Mouse (Mus musculus): ENCODE data around the gene Cbarp. TPM values are rescaled to one million over a fixed set of nuclear protein-coding genes. Genes with fewer than 3 reads are reported as not detected.

Gene Cbarp
- polyA plus RNA-seq, 1 experiment from 2014 or later: 2.5 TPM

DNA sequence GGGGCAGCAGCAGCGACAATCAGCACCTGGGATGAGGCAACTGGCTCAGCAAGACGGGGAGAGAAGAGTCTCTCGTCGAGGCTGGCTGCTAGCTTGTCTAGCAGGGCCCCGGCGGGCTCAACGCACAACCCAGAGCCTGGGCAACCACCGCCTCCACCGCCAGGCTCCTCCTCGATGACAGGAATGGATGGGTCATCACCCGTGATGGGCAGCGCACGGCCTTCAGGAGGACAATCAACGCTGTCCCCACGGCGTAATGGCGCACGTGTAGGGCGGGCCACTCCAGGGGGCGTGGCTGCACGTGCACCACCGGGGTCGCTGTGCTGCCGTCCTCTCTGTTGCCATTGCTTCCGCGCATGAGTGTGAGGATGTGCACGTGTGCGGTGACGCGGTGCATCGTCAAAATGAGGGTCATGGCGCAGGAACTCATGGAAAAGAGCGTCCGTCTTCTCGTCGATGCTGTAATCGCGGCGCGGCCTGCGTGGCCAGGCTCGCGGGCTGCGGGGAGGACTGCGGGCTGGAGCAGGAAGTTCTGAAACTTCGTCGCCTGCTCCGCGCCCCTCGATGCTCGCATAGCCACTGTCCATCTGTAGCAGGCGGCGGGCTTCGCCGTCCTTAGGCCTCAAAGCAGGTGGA is 9.2 kb downstream of the Cbarp start:
- Histone ChIP-seq H3K4me1 (ENCODE audit: control insufficient read depth, insufficient read depth, low read length) (peaks cover 19% of the 10 kb centered on the region), H3K4me2 (ENCODE audit: low read depth, low read length) (no peak overlapping the region), H3K27me3 (ENCODE audit: control insufficient read depth, insufficient read depth, low read length) (no peaks in the 10 kb centered on the region), H3K36me3 (ENCODE audit: control insufficient read depth, insufficient read depth) (peaks cover 39% of the 10 kb centered on the region), H3K9me3 (replicated peaks; ENCODE audit: control insufficient read depth, low read length) (0 out of 2 replicates have a peak, but pooled peaks cover 3% of the 10 kb centered on the region), H3K27ac (ENCODE audit: low read length) (no peak overlapping the region), H3K9ac (ENCODE audit: low read length) (no peak overlapping the region), H3K4me3 (ENCODE audit: low read length) (no peak overlapping the region)
- 27% methylated on average over 55 of the region's 55 CpGs for WGBS
- ATAC-seq (replicated peaks; ENCODE audit: extremely low read depth, insufficient read depth, low FRiP score): no peak

- Histone ChIP-seq H3K27ac (ENCODE audit: low read length) (no peak overlapping the region), H3K9ac (ENCODE audit: low read length) (no peak overlapping the region), H3K4me3 (ENCODE audit: low read length) (no peak overlapping the region), H3K9me3 (replicated peaks; ENCODE audit: control insufficient read depth, low read length) (no peaks in the 10 kb centered on the region), H3K4me2 (ENCODE audit: low read depth, low read length) (no peak overlapping the region), H3K27me3 (ENCODE audit: control insufficient read depth, insufficient read depth, low read length) (no peaks in the 10 kb centered on the region), H3K4me1 (ENCODE audit: control insufficient read depth, insufficient read depth, low read length) (peaks cover 19% of the 10 kb centered on the region), H3K36me3 (ENCODE audit: control insufficient read depth, insufficient read depth) (peaks cover 46% of the 10 kb centered on the region)
- no peak for ATAC-seq (replicated peaks; ENCODE audit: extremely low read depth, insufficient read depth, low FRiP score)
- 82% methylated on average over 18 of the region's 18 CpGs for WGBS
These were observed 10.1 kb downstream of the Cbarp start for GRCm38 (mm10) chr10:80130403-80131031.

DNA sequence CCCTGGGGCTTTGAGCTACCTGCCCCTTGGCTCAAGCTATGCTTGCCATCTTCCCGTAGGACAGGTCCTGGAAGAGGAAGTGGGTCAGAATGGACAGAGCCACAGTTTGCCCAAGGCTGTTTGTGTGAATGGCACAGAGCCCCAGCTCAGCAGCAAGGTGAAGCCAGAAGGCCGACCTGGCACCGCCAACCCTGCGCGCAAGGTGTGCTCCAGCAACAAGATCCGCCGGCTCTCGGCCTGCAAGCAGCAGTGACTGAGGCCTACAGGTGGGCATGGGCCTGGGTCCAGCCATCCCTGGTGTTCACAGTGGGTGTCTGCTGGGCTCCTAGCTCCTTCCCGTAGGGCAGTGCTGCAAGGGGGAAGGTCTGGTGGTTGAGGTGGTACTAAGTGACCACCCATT is 10.8 kb downstream of the Cbarp start:
- Histone ChIP-seq H3K4me3 (ENCODE audit: low read length) (no peak overlapping the region), H3K36me3 (ENCODE audit: control insufficient read depth, insufficient read depth) (peaks cover 48% of the 10 kb centered on the region), H3K27me3 (ENCODE audit: control insufficient read depth, insufficient read depth, low read length) (no peaks in the 10 kb centered on the region), H3K9ac (ENCODE audit: low read length) (no peak overlapping the region), H3K4me1 (ENCODE audit: control insufficient read depth, insufficient read depth, low read length) (peaks cover 19% of the 10 kb centered on the region), H3K27ac (ENCODE audit: low read length) (no peak overlapping the region), H3K4me2 (ENCODE audit: low read depth, low read length) (no peak overlapping the region), H3K9me3 (replicated peaks; ENCODE audit: control insufficient read depth, low read length) (no peaks in the 10 kb centered on the region)
- WGBS: 93% methylated on average over 9 of the region's 9 CpGs
- no peak for ATAC-seq (replicated peaks; ENCODE audit: extremely low read depth, insufficient read depth, low FRiP score)

DNA sequence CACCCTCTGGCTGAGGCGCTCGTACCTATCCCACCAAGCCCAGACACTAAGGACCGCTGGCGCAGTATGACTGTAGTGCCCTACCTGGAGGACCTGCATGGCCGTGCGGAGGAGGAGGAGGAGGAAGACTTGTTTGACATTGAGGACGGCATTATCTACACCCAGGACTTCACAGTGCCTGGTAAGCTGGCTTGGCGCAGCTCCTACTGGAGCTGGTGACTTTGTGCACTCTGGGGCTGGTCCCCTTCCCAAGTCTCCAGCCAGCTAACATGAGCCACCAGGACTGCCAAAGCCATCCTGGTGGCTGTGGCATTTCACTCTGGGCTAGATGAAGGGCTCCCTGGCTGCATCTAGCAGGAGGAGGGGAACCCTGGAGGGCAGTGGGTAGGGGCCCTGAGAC is 12.7 kb downstream of the Cbarp start:
- no peaks in the 10 kb centered on the region for H3K9me3 ChIP-seq (replicated peaks; ENCODE audit: control insufficient read depth, low read length)
- no peak for ATAC-seq (replicated peaks; ENCODE audit: extremely low read depth, insufficient read depth, low FRiP score)
- no peaks in the 10 kb centered on the region for H3K27me3 ChIP-seq (ENCODE audit: control insufficient read depth, insufficient read depth, low read length)
- peaks cover 8% of the 10 kb centered on the region for H3K4me1 ChIP-seq (ENCODE audit: control insufficient read depth, insufficient read depth, low read length)
- H3K27ac ChIP-seq (ENCODE audit: low read length): no peak overlapping the region
- peaks cover 49% of the 10 kb centered on the region for H3K36me3 ChIP-seq (ENCODE audit: control insufficient read depth, insufficient read depth)
- WGBS: 93% methylated on average over 8 of the region's 8 CpGs
- no peak overlapping the region for H3K9ac ChIP-seq (ENCODE audit: low read length)
- H3K4me3 ChIP-seq (ENCODE audit: low read length): no peak overlapping the region
- H3K4me2 ChIP-seq (ENCODE audit: low read depth, low read length): no peak overlapping the region

- ATAC-seq (replicated peaks; ENCODE audit: extremely low read depth, insufficient read depth, low FRiP score): no peak
- Histone ChIP-seq H3K4me1 (ENCODE audit: control insufficient read depth, insufficient read depth, low read length) (peaks cover 13% of the 10 kb centered on the region), H3K9ac (ENCODE audit: low read length) (peak overlapping the region; percentile 49; the same call in 1 of the 2 replicates), H3K27me3 (ENCODE audit: control insufficient read depth, insufficient read depth, low read length) (no peaks in the 10 kb centered on the region), H3K4me2 (ENCODE audit: low read depth, low read length) (no peak overlapping the region), H3K36me3 (ENCODE audit: control insufficient read depth, insufficient read depth) (peaks cover 44% of the 10 kb centered on the region), H3K9me3 (replicated peaks; ENCODE audit: control insufficient read depth, low read length) (no peaks in the 10 kb centered on the region), H3K4me3 (ENCODE audit: low read length) (no peak overlapping the region), H3K27ac (ENCODE audit: low read length) (no peak overlapping the region)
- 87% methylated on average over 9 of the region's 9 CpGs for WGBS
These were observed 16.6 kb downstream of the Cbarp start for GRCm38 (mm10) chr10:80123932-80124562.

DNA sequence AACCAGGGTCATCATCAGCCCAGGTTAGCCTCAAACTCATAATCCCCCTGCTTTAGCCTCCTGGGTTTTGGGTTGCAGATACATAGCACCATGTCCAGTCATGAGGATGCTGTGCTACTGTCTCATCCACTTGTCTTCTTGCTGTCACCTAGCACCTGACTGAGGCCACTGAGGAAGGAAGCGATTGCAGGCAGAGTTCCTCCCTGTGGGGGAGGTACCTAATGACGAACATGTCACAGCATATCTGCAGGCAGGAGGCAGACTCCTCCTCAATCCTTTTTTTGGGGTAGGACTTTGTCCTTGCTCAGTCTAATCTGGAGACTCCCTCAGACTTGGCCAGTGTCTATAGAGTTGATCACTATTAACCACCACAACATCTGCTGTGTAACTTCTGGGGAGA is 19.0 kb downstream of the Cbarp start:
- 77% methylated on average over 2 of the region's 2 CpGs for WGBS
- no peak for ATAC-seq (replicated peaks; ENCODE audit: extremely low read depth, insufficient read depth, low FRiP score)
- Histone ChIP-seq H3K4me2 (ENCODE audit: low read depth, low read length) (no peak overlapping the region), H3K36me3 (ENCODE audit: control insufficient read depth, insufficient read depth) (peaks cover 30% of the 10 kb centered on the region), H3K4me3 (ENCODE audit: low read length) (no peak overlapping the region), H3K27me3 (ENCODE audit: control insufficient read depth, insufficient read depth, low read length) (no peaks in the 10 kb centered on the region), H3K4me1 (ENCODE audit: control insufficient read depth, insufficient read depth, low read length) (peaks cover 35% of the 10 kb centered on the region), H3K9me3 (replicated peaks; ENCODE audit: control insufficient read depth, low read length) (no peaks in the 10 kb centered on the region), H3K27ac (ENCODE audit: low read length) (no peak overlapping the region), H3K9ac (ENCODE audit: low read length) (no peak overlapping the region)

DNA sequence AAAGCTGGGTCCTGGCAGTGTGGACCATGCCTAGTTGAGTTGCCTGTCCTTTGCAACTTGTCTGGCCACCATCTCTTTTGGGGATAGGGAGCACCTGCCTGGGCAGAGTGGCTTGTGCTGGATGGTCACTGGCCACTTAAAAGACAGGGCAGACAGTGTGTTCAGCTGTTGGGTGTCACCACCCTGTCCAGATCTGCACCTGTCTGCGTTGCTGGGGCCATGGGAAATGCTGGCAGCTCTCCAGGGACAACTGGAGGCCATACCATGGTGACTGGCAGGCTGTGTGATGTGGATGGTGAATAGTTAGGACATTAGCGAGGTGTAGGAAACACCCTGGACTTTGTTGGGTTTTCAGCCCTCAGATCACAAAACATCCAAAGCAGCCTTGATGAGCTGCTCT is 20.5 kb downstream of the Cbarp start:
- Histone ChIP-seq H3K4me1 (ENCODE audit: control insufficient read depth, insufficient read depth, low read length) (peaks cover 35% of the 10 kb centered on the region), H3K27ac (ENCODE audit: low read length) (0 out of 2 replicates have a peak overlapping the region, but pooled peaks have one; percentile 4)
- no peak for ATAC-seq (replicated peaks; ENCODE audit: extremely low read depth, insufficient read depth, low FRiP score)

GRCm38 (mm10) chr10:80118552-80118951 is 22.1 kb downstream of the Cbarp start:
- Histone ChIP-seq H3K9me3 (replicated peaks; ENCODE audit: control insufficient read depth, low read length) (no peaks in the 10 kb centered on the region), H3K4me2 (ENCODE audit: low read depth, low read length) (peak overlapping the region; percentile 96), H3K4me3 (ENCODE audit: low read length) (peak overlapping the region; percentile 92), H3K9ac (ENCODE audit: low read length) (peak overlapping the region; percentile 56), H3K27ac (ENCODE audit: low read length) (no peak overlapping the region; the same call in 1 of the 2 replicates), H3K4me1 (ENCODE audit: control insufficient read depth, insufficient read depth, low read length) (peaks cover 37% of the 10 kb centered on the region), H3K27me3 (ENCODE audit: control insufficient read depth, insufficient read depth, low read length) (no peaks in the 10 kb centered on the region), H3K36me3 (ENCODE audit: control insufficient read depth, insufficient read depth) (peaks cover 19% of the 10 kb centered on the region)
- no peak for ATAC-seq (replicated peaks; ENCODE audit: extremely low read depth, insufficient read depth, low FRiP score)
- WGBS: 67% methylated on average over 6 of the region's 6 CpGs

More for the DNA sequence above, 20.5 kb downstream of the Cbarp start:
- no peaks in the 10 kb centered on the region for H3K27me3 ChIP-seq (ENCODE audit: control insufficient read depth, insufficient read depth, low read length)
- H3K4me2 ChIP-seq (ENCODE audit: low read depth, low read length): no peak overlapping the region
- no peak overlapping the region; the same call in 1 of the 2 replicates for H3K9ac ChIP-seq (ENCODE audit: low read length)
- H3K9me3 ChIP-seq (replicated peaks; ENCODE audit: control insufficient read depth, low read length): no peaks in the 10 kb centered on the region
- WGBS: 44% methylated on average over 2 of the region's 2 CpGs
- H3K36me3 ChIP-seq (ENCODE audit: control insufficient read depth, insufficient read depth): peaks cover 19% of the 10 kb centered on the region
- H3K4me3 ChIP-seq (ENCODE audit: low read length): no peak overlapping the region

DNA sequence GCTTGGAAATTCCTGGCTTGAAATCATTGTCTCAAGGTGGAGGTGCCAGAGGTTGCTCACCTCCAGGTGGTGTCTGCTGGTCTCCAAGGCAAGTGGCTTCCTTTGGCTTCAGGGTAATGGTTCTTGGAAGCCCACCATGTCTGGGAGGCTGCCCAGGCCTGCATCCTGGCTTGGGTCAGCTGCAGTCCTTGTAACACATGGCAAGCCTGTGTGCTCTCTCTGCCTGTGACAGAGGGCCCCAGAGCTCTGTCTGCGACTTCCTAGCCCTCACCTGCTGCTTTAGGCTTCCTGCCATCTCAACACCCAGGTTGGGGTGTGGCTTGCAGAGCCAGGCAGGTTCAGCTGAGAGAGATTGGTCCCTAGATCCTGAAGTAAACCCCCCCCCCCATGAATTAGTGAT is 22.9 kb downstream of the Cbarp start:
- Histone ChIP-seq H3K4me1 (ENCODE audit: control insufficient read depth, insufficient read depth, low read length) (peaks cover 37% of the 10 kb centered on the region), H3K36me3 (ENCODE audit: control insufficient read depth, insufficient read depth) (peaks cover 17% of the 10 kb centered on the region)

More for the DNA sequence above, 22.9 kb downstream of the Cbarp start:
- Histone ChIP-seq H3K27me3 (ENCODE audit: control insufficient read depth, insufficient read depth, low read length) (no peaks in the 10 kb centered on the region), H3K4me3 (ENCODE audit: low read length) (peak overlapping the region; percentile 92), H3K4me2 (ENCODE audit: low read depth, low read length) (peak overlapping the region; percentile 96), H3K9ac (ENCODE audit: low read length) (peak overlapping the region; percentile 94), H3K9me3 (replicated peaks; ENCODE audit: control insufficient read depth, low read length) (no peaks in the 10 kb centered on the region), H3K27ac (ENCODE audit: low read length) (no peak overlapping the region)
- ATAC-seq (replicated peaks; ENCODE audit: extremely low read depth, insufficient read depth, low FRiP score): no peak
- WGBS: 34% methylated on average over 1 of the region's 1 CpGs
